In genomic region chr6:52421771-52422170, GRCm38 (mm10) we compare ENCODE assay signal across 28 mouse cellular contexts.
"Had no signal": no experiment of that assay in that cellular context is flagged by ENCODE, and none has a peak within 500 bp of the region (broad histone marks: within the 10 kb centered on the region; RNA-seq: fewer than 3 reads in every experiment).

No protein-coding gene starts in this region.

- H3K9me3 ChIP-seq: embryonic facial prominence, embryonic 10.5 days; embryonic facial prominence, embryonic 12.5 days; embryonic facial prominence, embryonic 13.5 days; embryonic facial prominence, embryonic 15.5 days; forebrain, embryonic 10.5 days; forebrain, embryonic 12.5 days; forebrain, embryonic 13.5 days; forebrain, embryonic 15.5 days had no signal

- H3K4me3 ChIP-seq: embryonic facial prominence, embryonic 10.5 days; embryonic facial prominence, embryonic 12.5 days; embryonic facial prominence, embryonic 13.5 days; embryonic facial prominence, embryonic 15.5 days; erythroblast, embryonic 14.5 days; forebrain, embryonic 10.5 days; forebrain, embryonic 12.5 days; forebrain, embryonic 13.5 days; forebrain, embryonic 15.5 days; gastrocnemius, adult 2 months; heart, adult 2 months had no signal

- DNase-seq: cerebellum, adult 2 months; cerebellum, adult 8-10 months; cerebellum, adult 9-10 months; cerebellum, adult 9-11 months; cerebellum, postnatal 10 days; cerebellum, postnatal 14 days; cerebellum, postnatal 25 days; cerebellum, postnatal 36 days; embryo, embryonic 11 days; forebrain, postnatal 0 days; gastrocnemius, adult 2 months; gastrocnemius, postnatal 10 days; gastrocnemius, postnatal 14 days; gastrocnemius, postnatal 25 days; gastrocnemius, postnatal 36 days; heart, adult 18-20 months; heart, adult 2 months had no signal

- H3K27ac ChIP-seq: embryonic facial prominence, embryonic 10.5 days; embryonic facial prominence, embryonic 12.5 days; embryonic facial prominence, embryonic 13.5 days; embryonic facial prominence, embryonic 15.5 days; forebrain, embryonic 10.5 days; forebrain, embryonic 12.5 days; forebrain, embryonic 13.5 days; forebrain, embryonic 15.5 days; gastrocnemius, adult 2 months; heart, adult 2 months had no signal

- H3K36me3 ChIP-seq: embryonic facial prominence, embryonic 10.5 days; embryonic facial prominence, embryonic 12.5 days; embryonic facial prominence, embryonic 13.5 days; embryonic facial prominence, embryonic 15.5 days; forebrain, embryonic 10.5 days; forebrain, embryonic 12.5 days; forebrain, embryonic 15.5 days had no signal

- H3K4me2 ChIP-seq: embryonic facial prominence, embryonic 12.5 days; embryonic facial prominence, embryonic 13.5 days; embryonic facial prominence, embryonic 15.5 days; forebrain, embryonic 12.5 days; forebrain, embryonic 13.5 days; forebrain, embryonic 15.5 days had no signal

- H3K9ac ChIP-seq: embryonic facial prominence, embryonic 12.5 days; embryonic facial prominence, embryonic 13.5 days; embryonic facial prominence, embryonic 15.5 days; forebrain, embryonic 12.5 days; forebrain, embryonic 13.5 days; forebrain, embryonic 15.5 days; forebrain, postnatal 0 days had no signal

- ATAC-seq: forebrain, embryonic 13.5 days; forebrain, embryonic 14.5 days; forebrain, embryonic 15.5 days; forebrain, embryonic 16.5 days; forebrain, postnatal 0 days had no signal

- H3K27me3 ChIP-seq: embryonic facial prominence, embryonic 12.5 days; embryonic facial prominence, embryonic 13.5 days; embryonic facial prominence, embryonic 15.5 days; forebrain, embryonic 12.5 days; forebrain, embryonic 13.5 days had no signal
